Mouse (Mus musculus) left cerebral cortex, postnatal 10 days (tissue): Measurements from ENCODE around the gene Foxj3. TPM values are rescaled to one million over a fixed set of nuclear protein-coding genes. Genes with fewer than 3 reads are reported as not detected.

Experiments
- DNase-seq, 2 experiments: peaks; one replicate each; pipeline ENCODE4 v3.0.0; 2021 to 2022; ENCODE audit warnings: low spot score in 2 of 2, mixed read lengths in 1 of 2; ENCODE audit errors: extremely low spot score in 1 of 2
- intact Hi-C: fragments of 180-260 bp; cut with DNase I; formaldehyde crosslinking; loops from one replicate; pipeline ENCODE4 v1.15.1; 2025
- total RNA-seq, 2 experiments: library from RNA; stranded (reverse); gene quantifications; 2 replicates each; pipeline ENCODE4 v1.2.3; 2021

Gene Foxj3
- total RNA-seq, 2 experiments from 2014 or later, result 59.6 to 73.9 TPM

DNA sequence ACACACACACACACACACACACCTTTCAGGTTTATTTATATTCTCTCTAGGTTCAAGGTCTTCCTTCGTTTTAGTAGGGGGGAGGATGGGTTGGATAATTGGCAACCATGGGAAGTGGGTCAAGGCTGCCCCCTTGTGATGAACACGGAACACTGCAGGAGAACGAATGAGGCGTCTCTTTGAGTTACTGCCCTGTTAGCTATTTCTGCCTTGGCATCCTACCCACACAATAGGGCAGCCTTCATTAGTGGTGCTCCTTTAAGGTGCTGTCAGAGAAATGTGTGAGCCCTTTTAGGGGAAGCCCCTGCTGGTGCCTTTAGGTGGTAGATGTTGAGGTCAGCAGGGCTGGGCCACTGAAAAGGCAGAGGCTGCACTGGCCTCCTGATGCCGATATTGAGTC is 130.7 kb downstream of the Foxj3 start:
- intact Hi-C loops, result loop anchor here (5.0 kb wide), 1 partner anchor 420 kb away; no protein-coding TSS in a partner anchor

DNA sequence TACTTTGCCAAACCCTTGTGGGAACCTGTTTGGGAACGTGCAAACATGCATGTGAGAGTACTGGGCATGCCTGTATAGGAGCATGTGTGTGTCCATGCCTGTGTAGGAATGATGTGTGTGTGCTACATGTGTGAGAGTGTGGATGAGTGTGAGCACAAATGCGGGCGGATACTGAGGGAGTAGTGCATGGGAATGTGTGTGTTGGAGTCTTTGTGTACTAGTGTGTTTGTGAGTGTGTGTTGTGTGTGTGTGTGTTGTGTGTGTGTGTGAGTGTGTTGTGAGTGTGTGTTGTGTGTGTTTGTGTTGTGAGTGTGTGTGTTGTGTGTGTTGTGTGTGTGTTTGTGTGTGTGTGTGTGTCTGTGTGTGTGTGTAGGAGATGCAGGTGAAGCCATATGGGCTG is 131.4 kb downstream of the Foxj3 start:
- DNase-seq, result no peak
- intact Hi-C loops, result loop anchor here (5.0 kb wide), 1 partner anchor 421 kb away; no protein-coding TSS in a partner anchor

More for the DNA sequence above, 130.7 kb downstream of the Foxj3 start:
- no peak for DNase-seq

DNA sequence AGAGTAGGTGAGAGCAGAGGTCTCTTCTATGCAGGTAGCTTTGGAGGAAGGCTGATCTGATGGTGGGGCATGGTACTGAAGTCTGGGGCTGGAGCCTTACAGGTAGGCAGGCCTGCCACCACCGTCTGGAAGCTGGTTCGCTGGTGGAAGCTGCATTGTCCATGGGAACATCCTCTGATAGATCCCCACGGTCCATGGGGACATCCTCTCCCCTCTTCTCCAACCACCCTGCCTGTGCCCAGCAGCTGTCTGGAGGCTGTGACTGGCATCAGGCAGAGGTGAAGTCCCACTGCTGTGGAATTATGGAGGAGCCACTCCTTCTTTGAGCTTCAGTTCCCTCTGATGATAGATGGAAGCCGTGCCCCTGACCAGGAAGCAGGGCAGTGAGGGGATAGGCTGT is 131.8 kb downstream of the Foxj3 start:
- intact Hi-C loops, result loop anchor here (5.0 kb wide), 1 partner anchor 421 kb away; no protein-coding TSS in a partner anchor
- DNase-seq, result no peak

DNA sequence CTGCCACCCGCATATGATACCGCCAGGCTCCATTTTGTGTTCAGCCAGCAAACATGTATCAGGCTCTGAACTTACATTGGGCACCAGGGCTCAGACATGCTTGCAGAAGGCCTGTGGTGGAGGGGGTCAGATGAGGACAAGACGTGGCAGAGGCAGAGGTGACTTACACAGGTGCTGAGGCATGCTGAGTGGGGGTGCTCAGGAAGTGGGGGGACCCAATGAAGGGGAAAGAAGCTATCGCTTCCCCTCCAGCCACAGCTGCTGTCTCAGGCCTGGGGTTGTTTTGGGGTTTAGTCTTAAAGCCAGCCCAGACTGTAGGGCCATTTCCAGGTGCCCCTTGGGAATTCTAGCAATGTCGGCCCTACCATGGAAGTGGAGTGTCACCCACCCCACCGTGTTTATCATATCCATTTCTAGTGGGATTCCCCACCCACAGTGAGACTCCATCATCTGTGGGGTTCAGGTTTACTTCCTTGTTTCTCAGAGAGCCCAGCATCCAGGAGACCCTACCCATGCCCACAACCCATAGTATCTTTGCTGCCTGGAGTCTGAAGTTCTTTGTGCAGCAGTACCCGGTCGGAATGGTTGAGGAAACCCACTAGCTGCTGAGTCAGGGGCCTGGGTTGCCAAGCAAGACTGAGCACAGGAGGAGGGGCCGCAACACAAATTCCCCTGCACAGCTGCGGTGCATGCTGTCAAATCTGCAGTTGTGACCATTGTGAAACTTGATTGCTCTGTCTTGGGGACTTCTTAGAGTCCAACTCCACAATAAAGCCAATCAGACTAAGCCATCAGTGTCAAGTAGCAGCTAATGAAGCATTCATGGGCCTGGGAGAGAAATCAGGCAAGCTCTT is 132.8 kb downstream of the Foxj3 start:
- DNase-seq, result no peak
- intact Hi-C loops, result loop anchor here (5.0 kb wide), 1 partner anchor 422 kb away; no protein-coding TSS in a partner anchor

DNA sequence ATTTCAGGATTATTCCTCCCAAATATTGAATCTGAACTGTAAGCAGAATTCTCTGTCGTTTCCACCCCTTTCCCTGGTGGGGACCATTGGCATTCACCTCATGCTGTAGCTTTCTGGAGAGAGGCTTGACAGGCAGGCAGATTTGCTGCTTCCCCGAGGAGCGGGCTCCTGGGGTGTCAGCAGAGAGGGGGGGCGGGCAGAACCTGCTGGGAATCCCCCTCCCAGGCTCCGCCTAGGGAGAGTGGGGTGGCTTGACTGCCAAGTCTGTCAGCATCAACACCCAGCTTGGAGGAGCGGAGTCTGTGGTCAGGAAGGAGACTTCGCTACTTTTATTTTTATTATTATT is 133.4 kb downstream of the Foxj3 start:
- no peak for DNase-seq
- intact Hi-C loops, result no loop called here

DNA sequence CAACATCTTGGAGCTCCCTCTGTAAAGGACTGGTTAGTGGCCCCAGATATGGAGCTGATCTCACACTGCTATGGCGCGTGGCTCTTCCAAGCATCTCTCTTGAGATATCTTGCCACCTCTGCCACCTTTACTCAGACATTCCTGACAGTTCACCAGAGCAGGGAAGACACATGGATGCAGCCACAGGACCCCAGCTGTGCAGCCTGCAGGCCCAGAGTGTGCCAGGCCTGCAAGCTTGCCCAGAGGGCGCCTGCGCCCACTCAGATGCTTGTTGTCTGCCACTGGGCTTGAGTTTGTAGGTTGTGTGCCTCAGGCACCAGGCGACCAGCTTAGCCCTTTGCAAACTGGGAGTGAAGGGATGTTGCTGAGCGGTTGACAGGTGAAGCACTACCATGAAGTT is 133.9 kb downstream of the Foxj3 start:
- intact Hi-C loops, result no loop called here
- DNase-seq, result no peak

DNA sequence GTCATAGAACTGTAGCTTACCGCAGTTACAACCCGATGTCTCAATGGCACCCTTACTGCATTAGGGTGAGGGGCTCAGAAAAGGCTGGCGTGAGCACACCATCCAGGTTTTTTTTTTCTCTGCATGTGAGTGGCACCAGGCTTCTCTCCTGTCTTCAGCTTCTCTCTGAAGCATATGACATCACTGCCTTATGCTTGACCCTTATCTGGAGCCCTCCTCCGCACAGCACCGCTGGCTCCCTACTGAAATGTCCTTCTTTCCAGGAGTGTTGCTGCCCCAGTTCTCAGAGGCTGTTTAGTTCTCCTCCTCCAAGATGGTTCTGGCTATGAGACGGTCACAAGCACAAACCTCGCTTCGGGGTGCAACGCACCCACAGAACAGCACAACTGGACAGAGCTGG is 134.4 kb downstream of the Foxj3 start:
- intact Hi-C loops, result no loop called here
- no peak for DNase-seq

DNA sequence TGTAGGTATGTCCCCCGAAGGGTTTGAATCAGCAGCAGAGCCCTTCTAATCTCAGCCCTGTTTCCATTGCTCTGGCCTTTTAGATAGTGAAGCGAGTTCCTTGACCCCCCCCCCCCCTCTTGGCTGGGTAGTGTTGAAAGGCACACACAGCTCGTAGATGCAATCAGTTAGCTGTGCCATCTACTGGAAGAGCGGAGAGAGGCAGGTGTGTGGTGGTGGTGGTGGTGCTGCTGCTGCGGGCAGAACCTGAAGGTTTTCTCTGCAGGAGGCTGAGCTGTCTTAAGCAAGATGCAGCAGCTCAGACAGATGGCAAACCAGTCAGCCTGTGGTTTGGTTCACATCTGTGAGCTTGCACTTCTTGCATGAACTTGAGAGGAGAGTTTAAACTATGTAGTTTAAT is 135.9 kb downstream of the Foxj3 start:
- no peak for DNase-seq
- intact Hi-C loops, result no loop called here

Other genes starting within 250 kb of the Foxj3 start
- 100 to 1,000 TPM; 812 to 832 TPM for gene Ybx1, start 242.4 kb upstream of the Foxj3 start, total RNA-seq
- gene Ppih, start 216.5 kb upstream of the Foxj3 start, total RNA-seq, result 10 to 100 TPM; 19.5 to 23.5 TPM
- 10 to 100 TPM; 18.1 to 20.1 TPM for gene Ccdc30, start 121.5 kb upstream of the Foxj3 start, total RNA-seq
- 1 to 10 TPM; 5.5 to 7.2 TPM for gene Ppcs, start 114.6 kb upstream of the Foxj3 start, total RNA-seq
- gene Zmynd12, start 114.2 kb upstream of the Foxj3 start, total RNA-seq, result not detected
- gene Rimkla, start 44.4 kb upstream of the Foxj3 start, total RNA-seq, result 10 to 100 TPM; 20.8 to 21.8 TPM
- gene Frg2f1, start 2.5 kb downstream of the Foxj3 start, total RNA-seq, result 10 to 100 TPM; 25.9 to 26.2 TPM
- gene Guca2a, start 100.7 kb downstream of the Foxj3 start, total RNA-seq, result not detected
- not detected for gene Guca2b, start 122.0 kb downstream of the Foxj3 start, total RNA-seq
- 10 to 100 TPM; 71.9 to 74.3 TPM for gene Hivep3, start 196.8 kb downstream of the Foxj3 start, total RNA-seq